Mouse (Mus musculus): Measurements from ENCODE around the gene Sh3bp5.

GRCm38 (mm10) chr14:31313192-31313591, 122.7 kb downstream of the Sh3bp5 start:
- no peak for TF ChIP-seq CTCF (IDR thresholded peaks at IDR 0.05)
- TF ChIP-seq POLR2A (IDR thresholded peaks at IDR 0.05; ENCODE audit: insufficient read depth, low read depth, low read length), result no peak
- TF ChIP-seq EP300 (IDR thresholded peaks at IDR 0.05; ENCODE audit: insufficient read depth, low read depth, low read length), result no peak

All from heart, adult 2 months (tissue).